Mouse (Mus musculus): ENCODE data around the gene Prkcz.

Gene Prkcz

GRCm38 (mm10) chr4:155354035-155354434, 7.1 kb downstream of the Prkcz start:
- TF ChIP-seq POU5F1 (IDR thresholded peaks at IDR 0.05; ENCODE audit: borderline replicate concordance, low read length) (no peak), NANOG (IDR thresholded peaks at IDR 0.05; ENCODE audit: borderline replicate concordance, low read length) (no peak), CTCF (conservative IDR thresholded peaks at IDR 0.05; ENCODE audit: low read length) (no peak)
- Histone ChIP-seq H3K27me3 (ENCODE audit: insufficient read depth, low read length) (no peaks in the 10 kb centered on the region), H3K4me1 (replicated peaks; ENCODE audit: low read depth, low read length) (peaks cover 42% of the 10 kb centered on the region), H3K4me3 (replicated peaks; ENCODE audit: low read length) (no peak overlapping the region), H3K9me3 (ENCODE audit: low read length) (no peaks in the 10 kb centered on the region), H3K36me3 (ENCODE audit: insufficient read depth, low read length) (peaks cover 52% of the 10 kb centered on the region)

GRCm38 (mm10) chr4:155352581-155352980, 8.6 kb downstream of the Prkcz start:
- Histone ChIP-seq H3K4me1 (replicated peaks; ENCODE audit: low read depth, low read length) (peaks cover 34% of the 10 kb centered on the region), H3K4me3 (replicated peaks; ENCODE audit: low read length) (no peak overlapping the region), H3K36me3 (ENCODE audit: insufficient read depth, low read length) (peaks cover 58% of the 10 kb centered on the region), H3K9me3 (ENCODE audit: low read length) (no peaks in the 10 kb centered on the region), H3K27me3 (ENCODE audit: insufficient read depth, low read length) (no peaks in the 10 kb centered on the region)
- TF ChIP-seq NANOG (IDR thresholded peaks at IDR 0.05; ENCODE audit: borderline replicate concordance, low read length) (no peak), POU5F1 (IDR thresholded peaks at IDR 0.05; ENCODE audit: borderline replicate concordance, low read length) (no peak), CTCF (conservative IDR thresholded peaks at IDR 0.05; ENCODE audit: low read length) (no peak)

DNA sequence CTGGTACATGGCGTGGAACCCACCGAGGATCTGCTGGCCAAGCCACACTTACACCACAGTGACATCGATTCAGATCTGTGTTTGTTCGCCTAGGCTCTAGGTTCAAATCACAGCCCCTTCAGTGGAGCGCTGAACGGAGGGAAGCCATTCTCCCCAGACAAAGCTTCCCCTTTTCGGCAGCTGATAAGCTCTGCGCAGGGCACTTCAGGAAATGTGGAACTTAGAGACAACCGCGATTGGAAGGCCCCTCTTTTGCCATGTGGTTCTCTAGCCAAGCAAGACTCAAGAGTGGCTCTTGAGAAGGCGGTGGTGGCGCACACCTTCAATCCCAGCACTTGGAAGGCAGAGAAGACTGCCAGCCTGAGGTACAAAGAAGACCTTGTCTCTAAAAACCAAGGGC, 14.8 kb downstream of the Prkcz start:
- Histone ChIP-seq H3K27me3 (ENCODE audit: insufficient read depth, low read length) (peaks cover 27% of the 10 kb centered on the region), H3K4me1 (replicated peaks; ENCODE audit: low read depth, low read length) (peaks cover 47% of the 10 kb centered on the region), H3K9me3 (ENCODE audit: low read length) (no peaks in the 10 kb centered on the region), H3K36me3 (ENCODE audit: insufficient read depth, low read length) (peaks cover 14% of the 10 kb centered on the region), H3K4me3 (replicated peaks; ENCODE audit: low read length) (no peak overlapping the region)
- no peak for TF ChIP-seq CTCF (conservative IDR thresholded peaks at IDR 0.05; ENCODE audit: low read length)

DNA sequence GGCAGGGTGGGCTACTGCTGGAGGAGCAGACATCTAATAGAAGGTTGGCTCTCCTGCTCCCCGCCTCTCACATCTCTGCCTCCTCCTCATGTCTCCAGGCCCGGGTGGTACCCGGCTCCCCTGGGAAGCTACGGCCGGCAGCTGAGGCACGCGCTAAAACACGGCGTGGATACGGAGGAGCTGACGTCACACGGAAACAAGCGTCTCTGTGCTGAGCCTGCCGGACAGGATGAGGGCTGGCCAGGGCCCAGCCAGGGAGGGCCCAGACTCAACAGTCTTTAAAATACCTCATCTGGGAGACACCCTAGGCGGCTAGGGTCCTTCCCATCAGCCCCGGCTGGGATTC, 15.6 kb downstream of the Prkcz start:
- Histone ChIP-seq H3K36me3 (ENCODE audit: insufficient read depth, low read length) (peaks cover 14% of the 10 kb centered on the region), H3K4me3 (replicated peaks; ENCODE audit: low read length) (peak overlapping the region; percentile 75), H3K9me3 (ENCODE audit: low read length) (no peaks in the 10 kb centered on the region), H3K27me3 (ENCODE audit: insufficient read depth, low read length) (peaks cover 27% of the 10 kb centered on the region), H3K4me1 (replicated peaks; ENCODE audit: low read depth, low read length) (peaks cover 46% of the 10 kb centered on the region)
- TF ChIP-seq POU5F1 (IDR thresholded peaks at IDR 0.05; ENCODE audit: borderline replicate concordance, low read length) (no peak), NANOG (IDR thresholded peaks at IDR 0.05; ENCODE audit: borderline replicate concordance, low read length) (no peak)

- Histone ChIP-seq H3K4me1 (replicated peaks; ENCODE audit: low read depth, low read length) (peaks cover 46% of the 10 kb centered on the region), H3K9me3 (ENCODE audit: low read length) (no peaks in the 10 kb centered on the region), H3K36me3 (ENCODE audit: insufficient read depth, low read length) (peaks cover 10% of the 10 kb centered on the region), H3K4me3 (replicated peaks; ENCODE audit: low read length) (peak overlapping the region; percentile 75), H3K27me3 (ENCODE audit: insufficient read depth, low read length) (peaks cover 27% of the 10 kb centered on the region)
- TF ChIP-seq POU5F1 (IDR thresholded peaks at IDR 0.05; ENCODE audit: borderline replicate concordance, low read length) (no peak), NANOG (IDR thresholded peaks at IDR 0.05; ENCODE audit: borderline replicate concordance, low read length) (no peak), CTCF (conservative IDR thresholded peaks at IDR 0.05; ENCODE audit: low read length) (no peak)
Observed at GRCm38 (mm10) chr4:155344716-155345607, 16.2 kb downstream of the Prkcz start.

- H3K9me3 ChIP-seq (ENCODE audit: low read length), result no peaks in the 10 kb centered on the region
- TF ChIP-seq CTCF (conservative IDR thresholded peaks at IDR 0.05; ENCODE audit: low read length) (no peak), NANOG (IDR thresholded peaks at IDR 0.05; ENCODE audit: borderline replicate concordance, low read length) (no peak), POU5F1 (IDR thresholded peaks at IDR 0.05; ENCODE audit: borderline replicate concordance, low read length) (no peak)
- H3K4me3 ChIP-seq (replicated peaks; ENCODE audit: low read length), result peak overlapping the region; percentile 75
- H3K36me3 ChIP-seq (ENCODE audit: insufficient read depth, low read length), result peaks cover 8% of the 10 kb centered on the region
- H3K4me1 ChIP-seq (replicated peaks; ENCODE audit: low read depth, low read length), result peaks cover 46% of the 10 kb centered on the region
- H3K27me3 ChIP-seq (ENCODE audit: insufficient read depth, low read length), result peaks cover 27% of the 10 kb centered on the region
Observed at GRCm38 (mm10) chr4:155344299-155344600, 16.9 kb downstream of the Prkcz start.

DNA sequence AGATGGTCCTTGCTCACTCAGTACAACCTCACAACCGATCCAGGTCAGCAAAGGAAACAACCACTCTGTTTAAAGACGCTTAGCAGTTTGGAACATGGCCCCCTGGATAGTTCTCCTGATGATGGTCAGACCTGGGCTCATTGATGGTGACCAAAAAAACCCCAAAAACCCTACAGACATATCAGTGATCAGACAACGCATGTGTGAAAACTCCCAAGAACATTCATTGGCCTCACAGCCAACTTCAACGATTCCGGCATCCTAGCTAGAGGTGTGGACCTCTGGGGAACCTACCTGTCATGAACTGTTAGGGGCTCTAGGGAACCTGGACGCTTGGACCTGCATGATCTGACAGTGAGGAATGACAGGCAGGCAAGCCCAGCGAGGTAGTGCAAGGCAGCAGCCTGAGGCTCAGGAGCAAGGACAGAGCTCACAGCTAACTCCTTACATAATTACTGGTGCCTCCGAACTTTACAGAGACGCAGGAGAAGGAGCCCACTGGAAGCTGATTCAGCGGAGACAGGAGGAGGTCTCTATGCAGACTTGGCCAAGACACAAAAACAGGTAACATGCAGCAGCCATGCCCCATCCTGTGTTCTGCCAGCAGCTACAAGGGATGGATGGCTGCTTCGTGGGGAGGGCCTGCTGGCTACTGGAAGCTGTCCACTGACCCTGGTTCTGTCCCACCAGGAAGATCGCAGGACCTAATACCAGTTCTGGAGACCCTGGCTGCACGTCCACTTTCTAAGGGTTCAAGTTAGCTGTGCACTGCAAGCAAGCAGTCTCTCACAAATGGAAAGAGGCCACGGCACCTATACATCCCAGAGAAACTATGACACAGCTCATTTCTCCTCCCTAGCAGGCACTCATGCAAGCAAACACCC, 17.5 kb downstream of the Prkcz start:
- Histone ChIP-seq H3K9me3 (ENCODE audit: low read length) (no peaks in the 10 kb centered on the region), H3K4me1 (replicated peaks; ENCODE audit: low read depth, low read length) (peaks cover 48% of the 10 kb centered on the region)
- no peak for TF ChIP-seq NANOG (IDR thresholded peaks at IDR 0.05; ENCODE audit: borderline replicate concordance, low read length)
- TF ChIP-seq CTCF (conservative IDR thresholded peaks at IDR 0.05; ENCODE audit: low read length), result no peak
- no peak for TF ChIP-seq POU5F1 (IDR thresholded peaks at IDR 0.05; ENCODE audit: borderline replicate concordance, low read length)

DNA sequence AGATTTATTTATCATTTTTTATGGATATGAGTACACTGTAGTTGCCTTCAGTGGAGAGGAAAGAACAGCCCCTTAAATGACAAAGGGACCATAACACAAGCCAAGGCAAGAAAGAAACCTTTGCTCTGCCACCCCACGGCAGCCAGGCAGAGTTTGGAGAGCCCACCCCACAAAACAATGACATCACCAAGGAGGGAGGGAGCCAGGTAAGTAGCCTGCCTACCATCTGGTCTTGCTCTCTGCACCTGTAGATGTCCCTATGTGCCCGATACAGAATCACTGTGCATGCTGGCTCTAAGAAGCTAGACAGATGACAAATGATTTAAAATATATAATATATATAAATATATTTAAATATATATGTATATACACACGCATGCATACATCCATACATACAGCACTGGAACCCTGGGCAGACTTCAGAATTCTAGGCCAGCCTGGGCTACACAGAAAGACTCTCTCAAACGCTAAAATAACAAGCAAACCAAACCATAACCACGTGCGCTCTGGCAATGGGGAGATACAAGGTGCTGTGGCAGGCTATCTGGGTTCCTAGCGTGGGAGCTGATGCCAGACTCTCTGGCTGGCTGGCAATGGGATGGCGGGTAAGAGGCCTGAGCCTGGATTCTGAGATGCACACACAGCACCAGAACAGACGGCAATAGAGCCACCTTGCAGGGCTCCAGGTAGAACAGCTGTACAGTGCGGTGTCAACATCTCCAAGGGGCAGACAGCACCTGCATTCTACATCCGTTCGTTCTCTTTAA, 24.7 kb downstream of the Prkcz start:
- Histone ChIP-seq H3K9me3 (ENCODE audit: low read length) (no peaks in the 10 kb centered on the region), H3K36me3 (ENCODE audit: insufficient read depth, low read length) (no peaks in the 10 kb centered on the region), H3K27me3 (ENCODE audit: insufficient read depth, low read length) (no peaks in the 10 kb centered on the region), H3K4me1 (replicated peaks; ENCODE audit: low read depth, low read length) (peaks cover 18% of the 10 kb centered on the region), H3K4me3 (replicated peaks; ENCODE audit: low read length) (no peak overlapping the region)
- TF ChIP-seq CTCF (conservative IDR thresholded peaks at IDR 0.05; ENCODE audit: low read length) (no peak), POU5F1 (IDR thresholded peaks at IDR 0.05; ENCODE audit: borderline replicate concordance, low read length) (no peak), NANOG (IDR thresholded peaks at IDR 0.05; ENCODE audit: borderline replicate concordance, low read length) (no peak)

More for the DNA sequence above, 17.5 kb downstream of the Prkcz start:
- no peak overlapping the region for H3K4me3 ChIP-seq (replicated peaks; ENCODE audit: low read length)
- H3K27me3 ChIP-seq (ENCODE audit: insufficient read depth, low read length), result peaks cover 27% of the 10 kb centered on the region
- H3K36me3 ChIP-seq (ENCODE audit: insufficient read depth, low read length), result peaks cover 2% of the 10 kb centered on the region; the same call in 1 of the 2 replicates

All from E14TG2a.4 (cell line).